ENCODE assay signal across 12 mouse cellular contexts in the genomic region with DNA sequence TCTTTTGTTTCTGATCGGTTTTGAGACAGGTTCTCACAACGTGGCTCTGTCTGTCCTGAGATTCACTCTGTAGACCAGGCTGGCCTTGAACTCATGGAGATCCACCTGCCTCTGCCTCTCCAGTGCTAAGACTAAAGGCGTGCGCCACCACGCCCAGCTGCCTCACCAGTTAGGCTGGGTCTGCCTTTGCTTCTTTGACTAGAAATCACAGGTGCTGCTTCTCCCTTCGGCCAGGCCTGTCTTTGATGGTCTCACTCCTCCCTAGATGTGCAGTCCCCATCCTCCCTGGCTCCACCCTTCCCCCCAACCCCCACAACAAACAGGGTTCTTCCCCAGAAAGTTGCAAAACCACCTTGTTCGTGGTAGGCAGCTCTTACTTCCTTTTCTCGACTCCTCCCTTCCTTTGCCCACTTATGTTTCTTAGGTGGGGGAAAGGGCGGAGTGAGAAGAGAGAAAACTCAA. TPM values are rescaled to one million over a fixed set of nuclear protein-coding genes. Genes with fewer than 3 reads are reported as not detected.
A peak's percentile ranks its signal among the peaks of the same experiment; 100 is the strongest.
DNase-seq lines count a peak whose midpoint lies in the region; ATAC-seq and TF ChIP-seq lines count a peak whose summit lies in the region.
"Had no signal": no experiment of that assay in that cellular context is flagged by ENCODE, and none has a peak within 500 bp of the region (broad histone marks: within the 10 kb centered on the region; RNA-seq: fewer than 3 reads in every experiment).

No protein-coding gene starts in this region.

- H3K4me2 ChIP-seq in liver, postnatal 0 days (ENCODE audit: low read depth, low read length): peak overlapping the region; percentile 71
- H3K4me2 ChIP-seq: hindbrain, embryonic 15.5 days; lung, embryonic 14.5 days had no signal

- peaks cover 5% of the 10 kb centered on the region; the same call in 1 of the 2 replicates for H3K36me3 ChIP-seq in liver, postnatal 0 days (replicated peaks; ENCODE audit: insufficient read depth, low read length)
- H3K36me3 ChIP-seq in limb, embryonic 10.5 days: no peaks in the 10 kb centered on the region
- H3K36me3 ChIP-seq: hindbrain, embryonic 15.5 days had no signal

- H3K4me3 ChIP-seq in lung, adult 2 months (replicated peaks; ENCODE audit: extremely low read depth, low read depth, low read length): no peak overlapping the region
- no peak overlapping the region for H3K4me3 ChIP-seq in liver, postnatal 0 days (ENCODE audit: low read depth, low read length)
- H3K4me3 ChIP-seq in limb, embryonic 10.5 days: no peak overlapping the region
- H3K4me3 ChIP-seq: hindbrain, embryonic 15.5 days had no signal

- H3K4me1 ChIP-seq in lung, adult 2 months (ENCODE audit: control insufficient read depth, insufficient read depth, low read length): 0 out of 2 replicates have a peak, but pooled peaks cover 3% of the 10 kb centered on the region
- peaks cover 32% of the 10 kb centered on the region for H3K4me1 ChIP-seq in liver, postnatal 0 days (ENCODE audit: insufficient read depth)
- peaks cover 13% of the 10 kb centered on the region for H3K4me1 ChIP-seq in limb, embryonic 10.5 days

- H3K27ac ChIP-seq in liver, postnatal 0 days (ENCODE audit: low read depth): peak overlapping the region; percentile 70; the same call in 1 of the 2 replicates
- H3K27ac ChIP-seq in limb, embryonic 10.5 days: no peak overlapping the region
- H3K27ac ChIP-seq: hindbrain, embryonic 15.5 days had no signal

- H3K27me3 ChIP-seq in liver, postnatal 0 days (ENCODE audit: insufficient read depth, low read length): no peaks in the 10 kb centered on the region
- peaks cover 19% of the 10 kb centered on the region; the same call in 1 of the 2 replicates for H3K27me3 ChIP-seq in limb, embryonic 10.5 days (ENCODE audit: low read depth, poor library complexity, severe bottlenecking)
- H3K27me3 ChIP-seq: hindbrain, embryonic 15.5 days had no signal

- 68% methylated on average over 9 of the region's 9 CpGs for WGBS in lung, adult 2 months
- 40% methylated on average over 9 of the region's 9 CpGs for WGBS in liver, postnatal 0 days (ENCODE audit: insufficient replicate concordance)
- 80% methylated on average over 9 of the region's 9 CpGs for WGBS in limb, embryonic 10.5 days

- TF ChIP-seq POLR2A in lung, adult 2 months (IDR thresholded peaks at IDR 0.05; ENCODE audit: borderline replicate concordance, extremely low read depth, low read depth, low read length): no peak

- no peak for TF ChIP-seq EP300 in liver, postnatal 0 days (IDR thresholded peaks at IDR 0.05; ENCODE audit: low read depth)

- H3K9me3 ChIP-seq in liver, postnatal 0 days (ENCODE audit: low read length): no peaks in the 10 kb centered on the region
- no peaks in the 10 kb centered on the region for H3K9me3 ChIP-seq in limb, embryonic 10.5 days (replicated peaks)
- H3K9me3 ChIP-seq: hindbrain, embryonic 15.5 days had no signal

- no peak for TF ChIP-seq CTCF in lung, adult 2 months (IDR thresholded peaks at IDR 0.05; ENCODE audit: insufficient read depth, low read length)
- TF ChIP-seq CTCF in liver, postnatal 0 days (IDR thresholded peaks at IDR 0.05; ENCODE audit: low read depth): no peak

- no peak for ATAC-seq in liver, postnatal 0 days

- peak; percentile 62 to 65 for DNase-seq in lung, adult 18-20 months
- DNase-seq in lung, adult 2 months: no peak
- peak; percentile 51 for DNase-seq in liver, postnatal 0 days
- DNase-seq in spleen, adult 18-20 months: peak; percentile 79 to 83
- DNase-seq in kidney, adult 9 months: no peak
- no peak for DNase-seq in adrenal gland, postnatal 4 days (ENCODE audit: low spot score in 2 of 2)
- no peak for DNase-seq in limb, embryonic 10.5 days (ENCODE audit: low spot score)
- no peak for DNase-seq in cerebellum, adult 18-20 months
- DNase-seq: adrenal gland, postnatal 14 days; lung, embryonic 14.5 days; right cerebral cortex, postnatal 25 days had no signal

- H3K9ac ChIP-seq in liver, postnatal 0 days (replicated peaks): no peak overlapping the region
- H3K9ac ChIP-seq: hindbrain, embryonic 15.5 days; lung, embryonic 14.5 days had no signal

RNA-seq across cellular contexts. Expression of gene Bin2, which starts 4.5 kb away (rescaled TPM):
- polyA plus RNA-seq in lung, adult 2 months (2012; rRNA removed): 19.1 and 23.9 TPM in 2 replicates
- polyA plus RNA-seq in liver, postnatal 0 days (2015; fragmentation: Nextera tagmentation; extraction: Ambion mirVana): 16.2 and 20.3 TPM in 2 replicates
- 1 to 10 TPM; 4.0 to 4.8 TPM for total RNA-seq in adrenal gland, postnatal 4 days (2021)
- 2.6 and 3.5 TPM in 2 replicates for polyA plus RNA-seq in limb, embryonic 10.5 days (2016; fragmentation: Nextera tagmentation; extraction: Ambion mirVana)

RNA-seq across cellular contexts. Expression of gene Cela1, which starts 22.9 kb away (rescaled TPM):
- 4.7 and 17.3 TPM in 2 replicates for polyA plus RNA-seq in lung, adult 2 months (2012; rRNA removed)
- polyA plus RNA-seq in liver, postnatal 0 days (2015; fragmentation: Nextera tagmentation; extraction: Ambion mirVana): 29.5 and 31.5 TPM in 2 replicates
- total RNA-seq in adrenal gland, postnatal 4 days (2021): 100 to 1,000 TPM in 1 of 2 experiments, 10 to 100 TPM in 1; 51.9 to 275 TPM
- polyA plus RNA-seq in limb, embryonic 10.5 days (2016; fragmentation: Nextera tagmentation; extraction: Ambion mirVana): 0.74 and 1.7 TPM in 2 replicates

RNA-seq across cellular contexts. Expression of gene Smagp, which starts 28.1 kb away (rescaled TPM):
- polyA plus RNA-seq in lung, adult 2 months (2012; rRNA removed): 102 and 115 TPM in 2 replicates
- 21.7 and 24.8 TPM in 2 replicates for polyA plus RNA-seq in liver, postnatal 0 days (2015; fragmentation: Nextera tagmentation; extraction: Ambion mirVana)
- total RNA-seq in adrenal gland, postnatal 4 days (2021): 10 to 100 TPM; 26.7 to 34.3 TPM
- 5.0 and 6.7 TPM in 2 replicates for polyA plus RNA-seq in limb, embryonic 10.5 days (2016; fragmentation: Nextera tagmentation; extraction: Ambion mirVana)

RNA-seq across cellular contexts. Expression of gene Dazap2, which starts 49.7 kb away (rescaled TPM):
- 846 and 1,111 TPM in 2 replicates for polyA plus RNA-seq in lung, adult 2 months (2012; rRNA removed)
- 145 and 146 TPM in 2 replicates for polyA plus RNA-seq in liver, postnatal 0 days (2015; fragmentation: Nextera tagmentation; extraction: Ambion mirVana)
- total RNA-seq in adrenal gland, postnatal 4 days (2021): 100 to 1,000 TPM; 231 to 238 TPM
- polyA plus RNA-seq in limb, embryonic 10.5 days (2016; fragmentation: Nextera tagmentation; extraction: Ambion mirVana): 189 and 195 TPM in 2 replicates

Comparison
In these comparisons a context has a peak if more than half of its experiments do, and no peak if none do; other contexts are left out.
1. DNase-seq: peak in lung, adult 18-20 months (2 of 2), liver, postnatal 0 days (single experiment) and spleen, adult 18-20 months (2 of 2); none in lung, adult 2 months (single experiment), kidney, adult 9 months (single experiment), adrenal gland, postnatal 4 days (0 of 2), limb, embryonic 10.5 days (single experiment) and cerebellum, adult 18-20 months (0 of 2).